Mouse (Mus musculus) liver, adult 2 months (tissue): ENCODE measurements at regions not wholly inside any gene's neighbourhood (a gene's known extent, or its start where the extent isn't known, plus 50 kb on each side); places are given as distances from the start of the nearest gene placed in this dataset.

ENCODE experiments used
- DNase-seq: peaks from one replicate; pipeline ENCODE4 v3.0.0-alpha.2; 2011; ENCODE audit warnings: low read depth, low spot score; ENCODE audit errors: extremely low read depth
- H3K27ac ChIP-seq: fragments of 200-500 bp; replicated peaks from 2 replicates; pipeline ENCODE4 v1.5.1; 2012; ENCODE audit warnings: low read depth, mild to moderate bottlenecking, control low read depth, inconsistent platforms, low read length; ENCODE audit not compliant: insufficient read depth
- H3K27me3 ChIP-seq: fragments of 200-500 bp; 2 replicates; pipeline ENCODE4 v1.6.1; 2012; ENCODE audit warnings: mild to moderate bottlenecking, moderate library complexity, low read length, inconsistent platforms; ENCODE audit not compliant: control insufficient read depth, insufficient read depth
- H3K36me3 ChIP-seq: fragments of 200-500 bp; 2 replicates; pipeline ENCODE4 v1.6.1; 2012; ENCODE audit warnings: low read length, inconsistent platforms; ENCODE audit not compliant: control insufficient read depth, insufficient read depth
- H3K4me1 ChIP-seq: fragments of 200-500 bp; 2 replicates; pipeline ENCODE4 v1.6.1; 2011; ENCODE audit warnings: low read length; ENCODE audit not compliant: control insufficient read depth, insufficient read depth
- H3K4me3 ChIP-seq: fragments of 200-500 bp; 2 replicates; pipeline ENCODE4 v1.5.1; 2011; ENCODE audit warnings: low read depth, mild to moderate bottlenecking, control low read depth, low read length, moderate library complexity; ENCODE audit not compliant: insufficient read depth
- H3K79me2 ChIP-seq: fragments of 200-500 bp; 2 replicates; pipeline ENCODE4 v1.6.1; 2012; ENCODE audit warnings: inconsistent platforms, mild to moderate bottlenecking, low read length, moderate library complexity; ENCODE audit not compliant: control insufficient read depth, insufficient read depth
- H3K9ac ChIP-seq: fragments of 200-500 bp; 2 replicates; pipeline ENCODE4 v1.6.1; 2012; ENCODE audit warnings: low read depth, mild to moderate bottlenecking, control low read depth, inconsistent platforms, low read length
- CTCF ChIP-seq: fragments of 200-500 bp; IDR thresholded peaks from 2 replicates; pipeline ENCODE4 v1.5.1; 2011; ENCODE audit warnings: low read depth, low read length, control low read depth
- POLR2A ChIP-seq: fragments of 200-500 bp; IDR thresholded peaks from 2 replicates; pipeline ENCODE4 v1.6.1; 2011; ENCODE audit warnings: low read length, control low read depth; ENCODE audit not compliant: insufficient read depth; ENCODE audit errors: extremely low read depth
- WGBS: fragments of 180-500 bp; shearing (Covaris S2); methylation state at CpG from one replicate; pipeline ENCODE4 v1.1.7; 2018; 5-methylcytosine and 5-hydroxymethylcytosine counted together

DNA sequence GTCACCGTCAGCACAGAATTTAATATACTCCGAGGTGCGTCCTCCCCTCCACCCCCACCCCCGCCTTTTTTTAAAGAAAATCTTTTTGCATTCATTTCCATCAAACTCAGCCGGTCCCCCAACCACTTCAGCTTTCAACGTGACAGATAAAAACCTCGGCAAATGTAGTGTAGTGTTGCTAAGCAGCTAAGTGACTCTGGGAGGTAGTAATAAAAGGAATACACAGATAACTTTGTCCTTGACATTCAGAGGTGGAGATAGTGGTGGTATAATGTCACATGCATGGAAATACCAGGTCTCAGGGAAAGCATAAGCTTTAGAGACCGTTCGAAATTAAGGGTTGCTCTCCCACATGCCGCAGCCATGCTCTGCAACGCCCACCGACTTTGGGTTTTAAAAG, 320.7 kb downstream of the Pdcd6ip start:
- Histone ChIP-seq H3K27me3 (no peaks in the 10 kb centered on the region), H3K4me1 (no peaks in the 10 kb centered on the region), H3K9ac (no peak overlapping the region), H3K36me3 (no peaks in the 10 kb centered on the region), H3K4me3 (no peak overlapping the region), H3K27ac (no peak overlapping the region), H3K79me2 (no peaks in the 10 kb centered on the region)
- 75% methylated on average over 12 of the region's 12 CpGs for WGBS
- no peak for DNase-seq
- no peak for TF ChIP-seq CTCF
- no peak for TF ChIP-seq POLR2A

GRCm38 (mm10) chr9:113381591-113382110, 326.4 kb downstream of the Pdcd6ip start:
- no peak for DNase-seq
- no peak overlapping the region for H3K27ac ChIP-seq
- H3K79me2 ChIP-seq = no peaks in the 10 kb centered on the region
- H3K27me3 ChIP-seq = no peaks in the 10 kb centered on the region
- H3K4me3 ChIP-seq = no peak overlapping the region
- H3K9ac ChIP-seq = no peak overlapping the region
- 68% methylated on average over 13 of the region's 13 CpGs for whole genome bisulfite sequencing
- no peaks in the 10 kb centered on the region for H3K4me1 ChIP-seq
- no peaks in the 10 kb centered on the region for H3K36me3 ChIP-seq
- no peak for TF ChIP-seq POLR2A
- TF ChIP-seq CTCF = no peak

DNA sequence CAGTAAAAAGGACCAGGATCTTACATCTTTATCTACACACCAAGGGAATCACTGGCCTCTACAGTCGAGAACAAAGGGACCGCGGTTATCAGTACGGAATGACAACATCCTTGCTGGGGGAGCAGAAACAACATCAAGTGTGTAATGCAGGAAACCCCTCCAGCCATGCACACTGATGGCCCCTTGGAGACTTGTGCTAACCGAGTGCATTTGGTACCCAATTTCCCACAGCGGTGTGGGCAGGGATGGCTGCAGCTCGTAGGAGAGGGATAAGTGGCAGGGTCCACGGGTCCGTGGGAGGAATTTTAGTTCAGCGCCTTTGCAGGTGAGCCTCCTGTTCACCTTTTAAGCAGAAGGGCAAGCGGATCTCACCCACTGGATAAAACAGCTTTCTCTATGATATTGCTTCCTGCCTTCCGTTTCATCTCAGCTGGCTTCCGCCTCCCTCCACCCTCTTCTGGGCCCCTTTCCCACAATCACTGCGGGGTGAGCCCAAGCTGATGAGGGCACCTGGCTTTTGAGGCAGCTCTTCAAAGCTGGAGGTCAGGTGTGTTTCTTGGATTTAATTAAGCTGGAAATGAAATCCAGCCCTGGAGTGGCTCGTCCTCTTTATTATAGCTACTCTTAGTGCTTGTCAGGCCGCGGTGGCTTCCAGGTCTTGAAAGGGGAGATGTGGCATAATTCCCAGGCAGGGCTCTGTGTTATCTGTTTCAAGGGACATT, 327.5 kb downstream of the Pdcd6ip start:
- TF ChIP-seq CTCF = no peak
- no peak for TF ChIP-seq POLR2A
- no peak overlapping the region for H3K9ac ChIP-seq
- no peaks in the 10 kb centered on the region for H3K4me1 ChIP-seq
- H3K36me3 ChIP-seq = no peaks in the 10 kb centered on the region
- no peak for DNase-seq
- no peak overlapping the region for H3K27ac ChIP-seq
- WGBS = 69% methylated on average over 17 of the region's 17 CpGs
- no peak overlapping the region for H3K4me3 ChIP-seq
- H3K79me2 ChIP-seq = no peaks in the 10 kb centered on the region
- H3K27me3 ChIP-seq = no peaks in the 10 kb centered on the region

DNA sequence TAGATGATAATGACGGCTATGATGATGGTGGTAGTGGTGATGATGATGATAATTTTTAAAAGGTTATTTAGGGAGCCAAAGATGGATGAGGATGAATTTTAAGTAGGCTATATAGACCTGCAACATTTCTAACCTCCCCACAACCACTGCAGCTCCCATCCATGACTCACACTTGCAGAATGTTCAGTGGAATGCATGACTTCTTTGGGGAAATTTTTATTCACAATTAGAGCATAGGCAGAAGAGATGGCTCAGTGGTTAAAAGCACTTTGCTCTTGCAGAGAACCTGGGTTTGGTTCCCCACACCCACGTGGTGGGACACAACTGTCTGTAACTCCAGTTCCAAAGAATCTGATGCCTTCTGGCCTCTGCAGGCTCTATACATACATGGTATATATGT, 329.5 kb downstream of the Pdcd6ip start:
- Histone ChIP-seq H3K27me3 (no peaks in the 10 kb centered on the region), H3K9ac (no peak overlapping the region), H3K4me3 (no peak overlapping the region), H3K27ac (no peak overlapping the region), H3K4me1 (no peaks in the 10 kb centered on the region), H3K36me3 (no peaks in the 10 kb centered on the region), H3K79me2 (no peaks in the 10 kb centered on the region)
- 64% methylated on average over 2 of the region's 2 CpGs for WGBS
- TF ChIP-seq POLR2A (no peak), CTCF (no peak)
- no peak for DNase-seq

- 71% methylated on average over 7 of the region's 7 CpGs for WGBS
Measured at GRCm38 (mm10) chr9:113371718-113372306, 336.2 kb downstream of the Pdcd6ip start.

DNA sequence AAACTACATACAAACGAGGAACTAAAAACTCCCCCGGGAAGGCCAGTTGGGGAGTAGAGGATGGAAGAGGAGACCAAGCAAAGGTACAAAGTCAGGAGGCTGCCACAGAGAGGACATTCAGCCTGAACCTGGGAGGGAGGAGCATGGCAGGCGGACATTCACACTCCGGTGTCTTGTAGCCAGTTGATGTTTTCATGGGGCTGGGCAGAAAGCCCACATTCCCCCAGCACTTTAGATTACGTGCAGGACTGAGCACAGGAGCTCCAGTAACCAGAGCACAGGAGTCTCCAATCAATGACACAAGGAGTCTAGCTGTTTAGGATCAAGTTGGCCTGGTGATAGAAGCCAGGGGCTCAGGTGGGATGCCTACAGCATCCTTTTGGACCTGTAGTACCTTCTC, 360.1 kb downstream of the Pdcd6ip start:
- no peaks in the 10 kb centered on the region for H3K27me3 ChIP-seq
- WGBS = 75% methylated on average over 5 of the region's 5 CpGs
- H3K79me2 ChIP-seq = no peaks in the 10 kb centered on the region
- no peak overlapping the region for H3K27ac ChIP-seq
- no peaks in the 10 kb centered on the region for H3K36me3 ChIP-seq
- H3K4me1 ChIP-seq = no peaks in the 10 kb centered on the region
- no peak overlapping the region for H3K9ac ChIP-seq
- no peak for TF ChIP-seq CTCF
- TF ChIP-seq POLR2A = no peak
- no peak for DNase-seq
- no peak overlapping the region for H3K4me3 ChIP-seq

More at GRCm38 (mm10) chr9:113371718-113372306, 336.2 kb downstream of the Pdcd6ip start:
- Histone ChIP-seq H3K79me2 (no peaks in the 10 kb centered on the region), H3K4me1 (no peaks in the 10 kb centered on the region), H3K36me3 (no peaks in the 10 kb centered on the region), H3K9ac (no peak overlapping the region), H3K27ac (no peak overlapping the region), H3K27me3 (no peaks in the 10 kb centered on the region), H3K4me3 (no peak overlapping the region)
- no peak for TF ChIP-seq CTCF
- TF ChIP-seq POLR2A = no peak
- DNase-seq = no peak
